Comparison of ENCODE assay signal across 8 mouse cellular contexts in the genomic region with DNA sequence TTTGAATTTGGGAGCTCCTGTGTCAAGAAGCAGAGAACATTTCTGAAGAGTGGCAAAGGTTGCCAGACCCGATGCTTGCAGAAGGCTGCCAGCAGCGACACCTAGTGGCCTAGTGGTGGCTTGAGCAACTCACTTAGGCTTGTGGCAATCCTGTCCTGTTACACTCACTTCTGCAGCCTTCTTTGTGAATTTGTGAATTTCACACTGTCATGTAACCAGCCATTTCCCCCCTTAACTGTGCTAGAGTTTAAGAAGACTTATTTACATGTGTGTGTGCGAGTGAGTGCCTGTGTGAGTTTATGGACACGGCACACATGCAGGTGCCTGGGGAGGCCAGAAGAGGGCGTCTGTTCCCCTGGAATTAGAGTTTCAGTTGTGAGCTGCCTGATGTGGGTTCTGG. TPM values are rescaled to one million over a fixed set of nuclear protein-coding genes. Genes with fewer than 3 reads are reported as not detected.
DNase-seq lines count a peak whose midpoint lies in the region; ATAC-seq and TF ChIP-seq lines count a peak whose summit lies in the region.

No protein-coding gene starts in this region.

- no peaks in the 10 kb centered on the region for H3K36me3 ChIP-seq in MEL (ENCODE audit: control insufficient read depth in 1 of 2, insufficient read depth in 2 of 2, low read length in 2 of 2)
- no peaks in the 10 kb centered on the region for H3K36me3 ChIP-seq in kidney, embryonic 16.5 days (ENCODE audit: insufficient read depth, low read length)
- no peaks in the 10 kb centered on the region for H3K36me3 ChIP-seq in lung, embryonic 14.5 days (ENCODE audit: insufficient read depth)

- H3K9ac ChIP-seq in MEL (ENCODE audit: control insufficient read depth, low read depth, low read length, poor library complexity, severe bottlenecking) = no peak overlapping the region
- H3K9ac ChIP-seq in kidney, embryonic 16.5 days (replicated peaks; ENCODE audit: low read length) = no peak overlapping the region
- H3K9ac ChIP-seq in lung, embryonic 14.5 days = no peak overlapping the region

- ATAC-seq in kidney, embryonic 16.5 days (ENCODE audit: low FRiP score, low TSS enrichment) = 0 out of 2 replicates have a peak, but pooled peaks have one; percentile 61
- peak; percentile 41; the same call in 1 of the 2 replicates for ATAC-seq in lung, embryonic 14.5 days (ENCODE audit: insufficient read depth)

- H3K9me3 ChIP-seq in MEL (replicated peaks; ENCODE audit: insufficient read depth, low read length) = no peaks in the 10 kb centered on the region
- no peaks in the 10 kb centered on the region for H3K9me3 ChIP-seq in kidney, embryonic 16.5 days (ENCODE audit: low read length)
- no peaks in the 10 kb centered on the region for H3K9me3 ChIP-seq in lung, embryonic 14.5 days (ENCODE audit: low read depth, low read length)

- TF ChIP-seq RAD21 in MEL (IDR thresholded peaks at IDR 0.05; ENCODE audit: low read depth, low read length) = peak; percentile 73

- H3K27ac ChIP-seq in MEL (ENCODE audit: control insufficient read depth, low read depth, low read length) = no peak overlapping the region
- H3K27ac ChIP-seq in kidney, embryonic 16.5 days (ENCODE audit: low read length) = no peak overlapping the region
- no peak overlapping the region for H3K27ac ChIP-seq in lung, embryonic 14.5 days (ENCODE audit: low read depth)

- H3K4me1 ChIP-seq in MEL (ENCODE audit: control insufficient read depth in 1 of 2, insufficient read depth in 2 of 2, low read length in 2 of 2) = peaks cover 3 to 6% of the 10 kb centered on the region in 2 experiments; a peak in 3 of 4 replicates
- peaks cover 14% of the 10 kb centered on the region for H3K4me1 ChIP-seq in kidney, embryonic 16.5 days (ENCODE audit: insufficient read depth, low read length)
- no peaks in the 10 kb centered on the region for H3K4me1 ChIP-seq in lung, embryonic 14.5 days (ENCODE audit: insufficient read depth)

- no peaks in the 10 kb centered on the region for H3K79me2 ChIP-seq in MEL (ENCODE audit: control insufficient read depth, insufficient read depth, low read length, poor library complexity)

- no peak overlapping the region for H3K4me3 ChIP-seq in MEL (ENCODE audit: control insufficient read depth in 1 of 2, insufficient read depth in 1 of 2, low read depth in 2 of 2, low read length in 2 of 2)
- no peak overlapping the region for H3K4me3 ChIP-seq in kidney, embryonic 16.5 days (ENCODE audit: low read length)
- no peak overlapping the region for H3K4me3 ChIP-seq in lung, embryonic 14.5 days (ENCODE audit: low read depth, low read length)

- peak; percentile 80 for DNase-seq in A20 (ENCODE audit: low read depth, low spot score)
- peak; percentile 90 for DNase-seq in MEL (ENCODE audit: low read depth, low spot score)
- DNase-seq in cerebellum, adult 11-12 months = peak; percentile 62
- peak; percentile 85 for DNase-seq in gastrocnemius, adult 18-20 months (ENCODE audit: low spot score)
- DNase-seq in lung, embryonic 14.5 days = peak; percentile 95
- peak; percentile 88 for DNase-seq in right cerebral cortex, postnatal 14 days
- peak; percentile 65 for DNase-seq in urinary bladder, postnatal 10 days (ENCODE audit: low spot score)

- H3K27me3 ChIP-seq in MEL (ENCODE audit: control insufficient read depth in 1 of 2, insufficient read depth in 2 of 2, low read length in 2 of 2) = peaks cover 5% of the 10 kb centered on the region in 2 experiments; a peak in 3 of 4 replicates
- H3K27me3 ChIP-seq in kidney, embryonic 16.5 days (ENCODE audit: insufficient read depth, low read length) = peaks cover 3% of the 10 kb centered on the region; the same call in 1 of the 2 replicates
- H3K27me3 ChIP-seq in lung, embryonic 14.5 days (ENCODE audit: insufficient read depth, low read length) = no peaks in the 10 kb centered on the region

- TF ChIP-seq EP300 in MEL (IDR thresholded peaks at IDR 0.05; ENCODE audit: low read depth in 1 of 2, low read length in 2 of 2) = peak in 1 of 2 experiments; percentile 18; a peak in 1 of 4 replicates

- no peak overlapping the region for H3K4me2 ChIP-seq in kidney, embryonic 16.5 days (replicated peaks; ENCODE audit: low read depth, low read length)
- H3K4me2 ChIP-seq in lung, embryonic 14.5 days = no peak overlapping the region

- no peak for TF ChIP-seq POLR2A in MEL (IDR thresholded peaks at IDR 0.05; ENCODE audit: control insufficient read depth in 1 of 2, insufficient read depth in 1 of 2, low read depth in 1 of 2, low read length in 2 of 2, poor library complexity in 1 of 2)

- peak; percentile 86 to 98 (median 97) for TF ChIP-seq CTCF in MEL (IDR thresholded peaks at IDR 0.05 in 2 of 3, conservative IDR thresholded peaks at IDR 0.05 in 1 of 3; ENCODE audit: control insufficient read depth in 1 of 3, insufficient read depth in 1 of 3, low read depth in 2 of 3, low read length in 3 of 3, poor library complexity in 1 of 3, severe bottlenecking in 1 of 3)
- peak; percentile 95 for TF ChIP-seq CTCF in lung, embryonic 14.5 days (IDR thresholded peaks at IDR 0.05; ENCODE audit: low read depth)

- 38% methylated on average over 5 of the region's 5 CpGs for WGBS in kidney, embryonic 16.5 days
- WGBS in lung, embryonic 14.5 days = 36% methylated on average over 5 of the region's 5 CpGs

TF ChIP-seq in MEL, 35 proteins besides CTCF, POLR2A, EP300 and RAD21 (continues in another document):
- TF ChIP-seq USF1 (IDR thresholded peaks at IDR 0.05; ENCODE audit: low read depth, low read length) (0 out of 2 replicates have a peak, but pooled peaks have one; percentile 23), MAX (IDR thresholded peaks at IDR 0.05; ENCODE audit: low read length) (peak; percentile 32; the same call in 1 of the 2 replicates), SMC3 (IDR thresholded peaks at IDR 0.05; ENCODE audit: low read depth, low read length) (peak; percentile 90), ZC3H11A (IDR thresholded peaks at IDR 0.05; ENCODE audit: low read depth, low read length) (peak; percentile 70), HCFC1 (IDR thresholded peaks at IDR 0.05; ENCODE audit: low read depth, low read length) (0 out of 2 replicates have a peak, but pooled peaks have one; percentile 43), GABPA (IDR thresholded peaks at IDR 0.05; ENCODE audit: low read depth, low read length) (0 out of 2 replicates have a peak, but pooled peaks have one; percentile 24), ELF1 (IDR thresholded peaks at IDR 0.05; ENCODE audit: low read depth, low read length) (no peak), MAZ (IDR thresholded peaks at IDR 0.05; ENCODE audit: low read depth, low read length) (0 out of 2 replicates have a peak, but pooled peaks have one; percentile 61), SIN3A (IDR thresholded peaks at IDR 0.05; ENCODE audit: low read length) (peak; percentile 54; the same call in 1 of the 2 replicates), MXI1 (IDR thresholded peaks at IDR 0.05; ENCODE audit: low read depth, low read length) (peak; percentile 34; the same call in 1 of the 2 replicates), BHLHE40 (IDR thresholded peaks at IDR 0.05; ENCODE audit: borderline replicate concordance, low read depth, low read length) (0 out of 2 replicates have a peak, but pooled peaks have one; percentile 42), TCF12 (IDR thresholded peaks at IDR 0.05; ENCODE audit: low read depth, low read length) (0 out of 2 replicates have a peak, but pooled peaks have one; percentile 37), TBP (IDR thresholded peaks at IDR 0.05; ENCODE audit: low read depth, low read length) (0 out of 2 replicates have a peak, but pooled peaks have one; percentile 36), POLR2AphosphoS5 (IDR thresholded peaks at IDR 0.05; ENCODE audit: borderline replicate concordance, low read depth, low read length) (no peak)

RNA-seq across cellular contexts. Expression of a gene that starts 10.9 kb away (rescaled TPM):
- total RNA-seq in MEL (2012; rRNA removed) = 0.31 and 0.33 TPM in 2 replicates
- polyA plus RNA-seq in MEL (2012; ENCODE audit: insufficient read depth in 1 of 2, insufficient read length in 2 of 2, low read depth in 1 of 2, low replicate concordance in 2 of 2, missing spikeins in 1 of 2) = 1 to 10 TPM in 1 of 2 experiments, not detected in 1; 1.2 TPM
- under 1 TPM in 1 of 2 experiments, not detected in 1; 0.50 TPM for total RNA-seq in gastrocnemius, adult 18-20 months (2021)
- polyA plus RNA-seq in kidney, embryonic 16.5 days (2015; fragmentation: Nextera tagmentation; extraction: Ambion mirVana) = 5.2 and 5.5 TPM in 2 replicates
- polyA plus RNA-seq in lung, embryonic 14.5 days (2014; fragmentation: Nextera tagmentation; extraction: Ambion mirVana) = 0.23 and 0.63 TPM in 2 replicates

RNA-seq across cellular contexts. Expression of a gene that starts 19.2 kb away (rescaled TPM):
- total RNA-seq in MEL (2012; rRNA removed) = 3.1 and 4.2 TPM in 2 replicates
- 1 to 10 TPM in 1 of 2 experiments, not detected in 1; 7.9 TPM for polyA plus RNA-seq in MEL (2012; ENCODE audit: insufficient read depth in 1 of 2, insufficient read length in 2 of 2, low read depth in 1 of 2, low replicate concordance in 2 of 2, missing spikeins in 1 of 2)
- under 1 TPM; 0.14 to 0.50 TPM for total RNA-seq in gastrocnemius, adult 18-20 months (2021)
- 18.6 and 19.3 TPM in 2 replicates for polyA plus RNA-seq in kidney, embryonic 16.5 days (2015; fragmentation: Nextera tagmentation; extraction: Ambion mirVana)
- polyA plus RNA-seq in lung, embryonic 14.5 days (2014; fragmentation: Nextera tagmentation; extraction: Ambion mirVana) = 4.4 and 6.2 TPM in 2 replicates

RNA-seq across cellular contexts. Expression of a gene that starts 27.9 kb away (rescaled TPM):
- total RNA-seq in MEL (2012; rRNA removed) = not detected in 2 replicates
- polyA plus RNA-seq in MEL (2012; ENCODE audit: insufficient read depth in 1 of 2, insufficient read length in 2 of 2, low read depth in 1 of 2, low replicate concordance in 2 of 2, missing spikeins in 1 of 2) = not detected
- total RNA-seq in gastrocnemius, adult 18-20 months (2021) = 1 to 10 TPM in 1 of 2 experiments, under 1 TPM in 1; 0.82 to 5.1 TPM
- polyA plus RNA-seq in kidney, embryonic 16.5 days (2015; fragmentation: Nextera tagmentation; extraction: Ambion mirVana) = 27.4 and 31.3 TPM in 2 replicates
- polyA plus RNA-seq in lung, embryonic 14.5 days (2014; fragmentation: Nextera tagmentation; extraction: Ambion mirVana) = 30.3 and 30.9 TPM in 2 replicates

RNA-seq across cellular contexts. Expression of a gene that starts 36.0 kb away (rescaled TPM):
- total RNA-seq in MEL (2012; rRNA removed) = 60.4 and 61.8 TPM in 2 replicates
- 100 to 1,000 TPM in 1 of 2 experiments, not detected in 1; 189 TPM for polyA plus RNA-seq in MEL (2012; ENCODE audit: insufficient read depth in 1 of 2, insufficient read length in 2 of 2, low read depth in 1 of 2, low replicate concordance in 2 of 2, missing spikeins in 1 of 2)
- 10 to 100 TPM; 30.3 to 30.7 TPM for total RNA-seq in gastrocnemius, adult 18-20 months (2021)
- 170 and 173 TPM in 2 replicates for polyA plus RNA-seq in kidney, embryonic 16.5 days (2015; fragmentation: Nextera tagmentation; extraction: Ambion mirVana)
- polyA plus RNA-seq in lung, embryonic 14.5 days (2014; fragmentation: Nextera tagmentation; extraction: Ambion mirVana) = 180 and 198 TPM in 2 replicates

RNA-seq across cellular contexts. Expression of a gene that starts 37.9 kb away (rescaled TPM):
- total RNA-seq in MEL (2012; rRNA removed) = 2.3 and 3.7 TPM in 2 replicates
- polyA plus RNA-seq in MEL (2012; ENCODE audit: insufficient read depth in 1 of 2, insufficient read length in 2 of 2, low read depth in 1 of 2, low replicate concordance in 2 of 2, missing spikeins in 1 of 2) = 1 to 10 TPM in 1 of 2 experiments, not detected in 1; 4.1 TPM
- 1 to 10 TPM; 3.2 to 3.3 TPM for total RNA-seq in gastrocnemius, adult 18-20 months (2021)
- polyA plus RNA-seq in kidney, embryonic 16.5 days (2015; fragmentation: Nextera tagmentation; extraction: Ambion mirVana) = 10.5 and 11.5 TPM in 2 replicates
- 9.3 and 10.8 TPM in 2 replicates for polyA plus RNA-seq in lung, embryonic 14.5 days (2014; fragmentation: Nextera tagmentation; extraction: Ambion mirVana)

Comparison
In these comparisons a context has a peak if more than half of its experiments do, and no peak if none do; other contexts are left out.
1. RNA of a gene that starts 27.9 kb away (polyA plus RNA-seq): 30.3 to 30.9 TPM in lung, embryonic 14.5 days and 27.4 to 31.3 TPM in kidney, embryonic 16.5 days; not detected in MEL; every median in the first group is over 10 times any median in the second.
2. Peak in every context shown above with its lines, with median percentiles within 50 percentile points of each other: DNase-seq.